Mouse (Mus musculus) limb, embryonic 14.5 days (tissue): ENCODE data around the gene Idua. TPM values are rescaled to one million over a fixed set of nuclear protein-coding genes. Genes with fewer than 3 reads are reported as not detected.

Experiments
- ATAC-seq: fragments of 200-750 bp; cut with Nextera tagmentation; 2 replicates; pipeline ENCODE4 v1.8.0; 2017; ENCODE audit warnings: low read depth, moderate number of reproducible peaks, moderate TSS enrichment; ENCODE audit not compliant: low FRiP score
- DNase-seq: peaks from one replicate; pipeline ENCODE4 v3.0.0-alpha.2; 2015; ENCODE audit warnings: low spot score
- H3K27ac ChIP-seq: fragments of 300-500 bp; sonication (generic); replicated peaks from 2 replicates; pipeline ENCODE4 v1.5.1; 2014; ENCODE audit warnings: low read depth, mild to moderate bottlenecking, low read length, moderate library complexity, mixed read lengths
- H3K27me3 ChIP-seq: fragments of 300-500 bp; sonication (generic); 2 replicates; pipeline ENCODE4 v1.6.1; 2014; ENCODE audit warnings: low read length, mixed read lengths; ENCODE audit not compliant: control insufficient read depth, insufficient read depth
- H3K36me3 ChIP-seq: fragments of 300-500 bp; sonication (generic); 2 replicates; pipeline ENCODE4 v1.6.1; 2014; ENCODE audit warnings: mild to moderate bottlenecking, low read length, moderate library complexity, mixed read lengths; ENCODE audit not compliant: control insufficient read depth, insufficient read depth
- H3K4me1 ChIP-seq: fragments of 300-500 bp; sonication (generic); 2 replicates; pipeline ENCODE4 v1.6.1; 2014; ENCODE audit warnings: antibody characterized with exemption, low read length, mixed read lengths; ENCODE audit not compliant: control insufficient read depth, insufficient read depth
- H3K4me2 ChIP-seq: fragments of 300-500 bp; sonication (generic); replicated peaks from 2 replicates; pipeline ENCODE4 v1.6.1; 2014; ENCODE audit warnings: low read depth, mild to moderate bottlenecking, low read length, moderate library complexity; ENCODE audit not compliant: severe bottlenecking
- H3K4me3 ChIP-seq: fragments of 300-500 bp; sonication (generic); replicated peaks from 2 replicates; pipeline ENCODE4 v1.5.1; 2014; ENCODE audit warnings: low read length
- H3K9ac ChIP-seq: fragments of 300-500 bp; sonication (generic); 2 replicates; pipeline ENCODE4 v1.6.1; 2014; ENCODE audit warnings: mild to moderate bottlenecking, low read depth, low read length, moderate library complexity; ENCODE audit not compliant: severe bottlenecking
- H3K9me3 ChIP-seq: fragments of 300-500 bp; sonication (generic); 2 replicates; pipeline ENCODE4 v1.6.1; 2016; ENCODE audit warnings: low read length; ENCODE audit not compliant: control insufficient read depth
- POLR2A ChIP-seq: fragments of 200-500 bp; IDR thresholded peaks from 2 replicates; pipeline ENCODE4 v1.8.0; 2012; ENCODE audit warnings: inconsistent platforms, mild to moderate bottlenecking, moderate library complexity, borderline replicate concordance; ENCODE audit not compliant: insufficient read depth, insufficient read length; ENCODE audit errors: extremely low read depth
- WGBS: fragments of 180-500 bp; shearing (Covaris S2); extraction: QIAGEN DNeasy Blood & Tissue Kit; methylation state at CpG from one replicate; pipeline ENCODE4 v1.1.7; 2014; 5-methylcytosine and 5-hydroxymethylcytosine counted together
- polyA plus RNA-seq, 2 experiments: library from polyadenylated mRNA; depleted of rRNA in 1 of 2; stranded (reverse) in 1 of 2; unstranded in 1 of 2; fragments of >200 nt; fragmentation: Nextera tagmentation in 1 of 2; extraction: Ambion mirVana in 1 of 2; gene quantifications; 2 replicates each; pipeline versions ENCODE4 v1.2.1 to v1.2.3; 2012 to 2014

Gene Idua
- polyA plus RNA-seq, 2 experiments: 15.6 to 21.4 TPM

- 92% methylated on average over 7 of the region's 7 CpGs for WGBS
- ATAC-seq: no peak
- peaks cover 91% of the 10 kb centered on the region for H3K36me3 ChIP-seq
These were observed 9.8 kb upstream of the Idua start for GRCm38 (mm10) chr5:108650341-108650740.

GRCm38 (mm10) chr5:108651136-108651720 is 8.9 kb upstream of the Idua start:
- Histone ChIP-seq H3K4me2 (no peak overlapping the region), H3K9me3 (no peaks in the 10 kb centered on the region), H3K4me1 (no peaks in the 10 kb centered on the region), H3K36me3 (peaks cover 91% of the 10 kb centered on the region), H3K9ac (no peak overlapping the region), H3K4me3 (no peak overlapping the region), H3K27ac (no peak overlapping the region), H3K27me3 (no peaks in the 10 kb centered on the region)
- 80% methylated on average over 5 of the region's 5 CpGs for WGBS
- TF ChIP-seq POLR2A: no peak
- DNase-seq (no peak), ATAC-seq (no peak)

More at GRCm38 (mm10) chr5:108650341-108650740, 9.8 kb upstream of the Idua start:
- Histone ChIP-seq H3K4me1 (no peaks in the 10 kb centered on the region), H3K27ac (no peak overlapping the region), H3K4me3 (no peak overlapping the region), H3K9me3 (no peaks in the 10 kb centered on the region), H3K27me3 (no peaks in the 10 kb centered on the region), H3K4me2 (no peak overlapping the region), H3K9ac (no peak overlapping the region)
- DNase-seq: no peak
- no peak for TF ChIP-seq POLR2A

- no peak overlapping the region for H3K9ac ChIP-seq
- ATAC-seq: peak; percentile 56; the same call in 1 of the 2 replicates
- DNase-seq: peak; percentile 64
- no peak overlapping the region for H3K27ac ChIP-seq
- no peak overlapping the region for H3K4me3 ChIP-seq
- H3K9me3 ChIP-seq: no peaks in the 10 kb centered on the region
- WGBS: 55% methylated on average over 1 of the region's 1 CpGs
- H3K36me3 ChIP-seq: peaks cover 89% of the 10 kb centered on the region
- no peak for TF ChIP-seq POLR2A
- H3K4me1 ChIP-seq: no peaks in the 10 kb centered on the region
- no peak overlapping the region for H3K4me2 ChIP-seq
- no peaks in the 10 kb centered on the region for H3K27me3 ChIP-seq
These were observed 8.3 kb upstream of the Idua start for GRCm38 (mm10) chr5:108651823-108652222.

- WGBS: 91% methylated on average over 6 of the region's 6 CpGs
- Histone ChIP-seq H3K9ac (no peak overlapping the region), H3K4me3 (no peak overlapping the region), H3K4me2 (no peak overlapping the region), H3K9me3 (no peaks in the 10 kb centered on the region), H3K36me3 (peaks cover 85% of the 10 kb centered on the region), H3K27ac (no peak overlapping the region), H3K4me1 (no peaks in the 10 kb centered on the region), H3K27me3 (no peaks in the 10 kb centered on the region)
- TF ChIP-seq POLR2A: no peak
- no peak for ATAC-seq
- no peak for DNase-seq
These were observed 6.8 kb upstream of the Idua start for GRCm38 (mm10) chr5:108653341-108653740.

- Histone ChIP-seq H3K4me2 (no peak overlapping the region), H3K27me3 (no peaks in the 10 kb centered on the region), H3K9ac (no peak overlapping the region), H3K9me3 (no peaks in the 10 kb centered on the region), H3K36me3 (peaks cover 73% of the 10 kb centered on the region), H3K4me3 (no peak overlapping the region), H3K4me1 (peaks cover 3% of the 10 kb centered on the region), H3K27ac (no peak overlapping the region)
- no peak for DNase-seq
- no peak for ATAC-seq
- 94% methylated on average over 10 of the region's 10 CpGs for WGBS
- TF ChIP-seq POLR2A: no peak
These were observed 5.6 kb upstream of the Idua start for GRCm38 (mm10) chr5:108654444-108654990.
